Mouse (Mus musculus) cerebellum, postnatal 10 days (tissue): ENCODE measurements around the gene Lysmd4.
A peak's percentile ranks its signal among the peaks of the same experiment; 100 is the strongest.
"Not testable (repeated sequence)": the region's sequence is repeated elsewhere in the genome, so short reads cannot be mapped to it uniquely, and the experiment has no call there.

ENCODE experiments used
- DNase-seq, 2 experiments: peaks; one replicate each; pipeline ENCODE4 v3.0.0; 2021; ENCODE audit warnings: mixed read lengths in 2 of 2

Gene Lysmd4

GRCm38 (mm10) chr7:67230640-67231140, 8.3 kb downstream of the Lysmd4 start:
- DNase-seq: no peak

- no peak for DNase-seq
Observed at GRCm38 (mm10) chr7:67232504-67232903, 10.2 kb downstream of the Lysmd4 start.

- peak; percentile 56 to 60 for DNase-seq
Observed at GRCm38 (mm10) chr7:67234797-67235196, 12.5 kb downstream of the Lysmd4 start.

- no peak for DNase-seq
Observed at GRCm38 (mm10) chr7:67236351-67236750, 14.0 kb downstream of the Lysmd4 start.

GRCm38 (mm10) chr7:67237752-67238151, 15.4 kb downstream of the Lysmd4 start:
- DNase-seq: no peak

GRCm38 (mm10) chr7:67241969-67242368, 19.6 kb downstream of the Lysmd4 start:
- no peak for DNase-seq

- peak; percentile 50 to 69 for DNase-seq
Observed at GRCm38 (mm10) chr7:67243121-67243893, 21.0 kb downstream of the Lysmd4 start.

- DNase-seq: no peak
Observed at GRCm38 (mm10) chr7:67243894-67244282, 21.5 kb downstream of the Lysmd4 start.

- no peak for DNase-seq
Observed at GRCm38 (mm10) chr7:67245255-67245654, 22.9 kb downstream of the Lysmd4 start.

- no peak for DNase-seq
Observed at GRCm38 (mm10) chr7:67246067-67246466, 23.7 kb downstream of the Lysmd4 start.

- peak; percentile 79 to 83 for DNase-seq
Observed at GRCm38 (mm10) chr7:67259828-67260563, 37.7 kb downstream of the Lysmd4 start.

GRCm38 (mm10) chr7:67270447-67270846, 48.1 kb downstream of the Lysmd4 start:
- not testable (repeated sequence) for DNase-seq

GRCm38 (mm10) chr7:67283581-67283980, 61.2 kb downstream of the Lysmd4 start:
- no peak for DNase-seq

- DNase-seq: no peak
Observed at GRCm38 (mm10) chr7:67287456-67287855, 65.1 kb downstream of the Lysmd4 start.

GRCm38 (mm10) chr7:67291356-67291755, 69.0 kb downstream of the Lysmd4 start:
- DNase-seq: no peak

GRCm38 (mm10) chr7:67296419-67296818, 74.1 kb downstream of the Lysmd4 start:
- DNase-seq: no peak

GRCm38 (mm10) chr7:67304937-67305336, 82.6 kb downstream of the Lysmd4 start:
- no peak for DNase-seq

GRCm38 (mm10) chr7:67307078-67307477, 84.7 kb downstream of the Lysmd4 start:
- DNase-seq: no peak

- DNase-seq: no peak
Observed at GRCm38 (mm10) chr7:67308102-67308501, 85.8 kb downstream of the Lysmd4 start.

GRCm38 (mm10) chr7:67310151-67310550, 87.8 kb downstream of the Lysmd4 start:
- no peak for DNase-seq

GRCm38 (mm10) chr7:67313200-67313599, 90.9 kb downstream of the Lysmd4 start:
- no peak for DNase-seq

GRCm38 (mm10) chr7:67318697-67319096, 96.4 kb downstream of the Lysmd4 start:
- DNase-seq: no peak

GRCm38 (mm10) chr7:67320359-67320758, 98.0 kb downstream of the Lysmd4 start:
- no peak for DNase-seq

GRCm38 (mm10) chr7:67342067-67342625, 119.8 kb downstream of the Lysmd4 start:
- DNase-seq: no peak
